Mouse (Mus musculus) hindbrain, postnatal 0 days (tissue): ENCODE results near the gene Cdca3. TPM values are rescaled to one million over a fixed set of nuclear protein-coding genes. Genes with fewer than 3 reads are reported as not detected.

Experiments
- ATAC-seq: fragments of 200-750 bp; cut with Nextera tagmentation; 2 replicates; pipeline ENCODE4 v1.8.0; 2017; ENCODE audit warnings: mild to moderate bottlenecking, moderate TSS enrichment, moderate library complexity
- DNase-seq: peaks from one replicate; pipeline ENCODE4 v3.0.0-alpha.2; 2015; ENCODE audit warnings: low spot score
- H3K27ac ChIP-seq: fragments of 300-500 bp; sonication (generic); 2 replicates; pipeline ENCODE4 v1.5.1; 2014; ENCODE audit warnings: mild to moderate bottlenecking
- H3K27me3 ChIP-seq: fragments of 300-500 bp; sonication (generic); 2 replicates; pipeline ENCODE4 v1.6.1; 2014; ENCODE audit warnings: low read length, mixed read lengths; ENCODE audit not compliant: insufficient read depth
- H3K36me3 ChIP-seq: fragments of 300-500 bp; sonication (generic); 2 replicates; pipeline ENCODE4 v1.6.1; 2014; ENCODE audit warnings: low read length, mixed read lengths; ENCODE audit not compliant: insufficient read depth
- H3K4me1 ChIP-seq: fragments of 300-500 bp; sonication (generic); 2 replicates; pipeline ENCODE4 v1.6.1; 2014; ENCODE audit warnings: antibody characterized with exemption, low read length, mixed read lengths; ENCODE audit not compliant: insufficient read depth
- H3K4me2 ChIP-seq: fragments of 300-500 bp; sonication (generic); 2 replicates; pipeline ENCODE4 v1.6.1; 2014; ENCODE audit warnings: low read depth, mild to moderate bottlenecking, low read length, moderate library complexity, mixed read lengths
- H3K4me3 ChIP-seq: fragments of 300-500 bp; sonication (generic); 2 replicates; pipeline ENCODE4 v1.5.1; 2014; ENCODE audit warnings: low read length
- H3K9ac ChIP-seq: fragments of 300-500 bp; sonication (generic); replicated peaks from 2 replicates; pipeline ENCODE4 v1.6.1; 2014; ENCODE audit warnings: mild to moderate bottlenecking, low read length, moderate library complexity, mixed read lengths
- H3K9me3 ChIP-seq: fragments of 300-500 bp; sonication (generic); 2 replicates; pipeline ENCODE4 v1.6.1; 2016; ENCODE audit warnings: low read length, mixed read lengths
- CTCF ChIP-seq: IDR thresholded peaks from 2 replicates; pipeline ENCODE4 v1.5.1; 2016; ENCODE audit warnings: antibody characterized with exemption, control low read depth, low read depth
- WGBS: fragments of 180-500 bp; shearing (Covaris S2); extraction: QIAGEN DNeasy Blood & Tissue Kit; methylation state at CpG from one replicate; pipeline ENCODE4 v1.1.7; 2014; 5-methylcytosine and 5-hydroxymethylcytosine counted together
- polyA plus RNA-seq: library from polyadenylated mRNA; unstranded; fragments of >200 nt; fragmentation: Nextera tagmentation; extraction: Ambion mirVana; gene quantifications from 2 replicates; pipeline ENCODE4 v1.2.1, GENCODE M21; 2015
- total RNA-seq: library from RNA; depleted of rRNA; stranded (reverse); fragments of >200 nt; gene quantifications from 2 replicates; pipeline ENCODE4 v1.2.3, GENCODE M21; 2014

The Cdca3 gene
- total and polyA plus RNA-seq, 2 experiments from 2014 or later: 39.9 to 40.9 TPM

- Histone ChIP-seq H3K36me3 (no peaks in the 10 kb centered on the region), H3K27ac (no peak overlapping the region), H3K9ac (no peak overlapping the region), H3K4me2 (no peak overlapping the region), H3K9me3 (no peaks in the 10 kb centered on the region), H3K4me3 (no peak overlapping the region), H3K4me1 (peaks cover 6% of the 10 kb centered on the region), H3K27me3 (no peaks in the 10 kb centered on the region)
- DNase-seq (no peak), ATAC-seq (no peak)
- WGBS: 87% methylated on average over 3 of the region's 3 CpGs
- no peak for TF ChIP-seq CTCF
Measured at GRCm38 (mm10) chr6:124804341-124804740, 25.0 kb upstream of the Cdca3 start.

DNA sequence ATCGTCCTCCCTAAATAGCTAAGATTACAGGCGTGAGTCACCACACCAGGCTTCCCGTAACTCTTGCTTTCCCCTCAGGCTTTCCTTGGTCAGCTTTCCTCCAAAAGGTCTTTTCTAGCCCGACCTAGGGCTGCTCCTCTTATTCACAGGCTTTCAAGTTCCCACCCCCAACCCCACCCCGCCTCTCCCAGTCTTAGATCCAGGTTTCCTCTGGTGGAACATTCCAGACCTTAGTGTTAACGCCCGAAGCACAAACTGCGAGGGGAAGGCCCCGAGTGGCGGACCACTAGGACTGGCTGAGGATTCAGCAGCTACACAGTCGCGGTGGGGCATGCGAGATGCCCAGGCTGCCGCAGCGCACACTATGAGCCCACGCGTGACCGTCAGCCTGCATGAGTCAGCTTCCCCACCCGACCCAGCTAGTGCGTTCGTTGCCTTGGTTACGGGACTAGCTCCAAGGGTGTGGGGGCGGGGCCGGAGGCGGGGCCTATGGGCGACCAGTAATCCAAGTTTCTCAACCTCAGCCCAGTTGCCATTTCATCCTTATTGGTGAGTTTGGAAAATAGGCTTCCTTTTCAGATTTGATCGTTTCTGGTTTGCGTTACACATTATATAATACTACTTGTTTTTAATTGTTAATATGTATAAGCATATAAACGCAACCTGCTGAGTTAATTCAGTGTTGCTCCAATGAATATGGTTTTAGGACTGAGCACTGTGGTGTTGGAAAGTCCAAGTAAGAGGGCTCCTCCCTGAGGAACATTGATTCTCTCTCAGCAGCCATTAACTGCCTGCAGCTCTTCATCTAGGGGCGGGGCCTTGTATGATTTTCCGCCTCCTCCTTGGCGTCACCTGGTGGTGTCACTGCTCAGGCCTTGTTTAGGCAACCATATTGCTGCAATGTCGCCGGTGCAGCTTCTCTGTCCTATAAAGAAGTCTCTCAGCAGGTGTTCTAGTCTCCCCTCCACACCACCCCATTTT, 23.7 kb upstream of the Cdca3 start:
- TF ChIP-seq CTCF: peak; percentile 57
- Histone ChIP-seq H3K9ac (peak overlapping the region; percentile 54), H3K9me3 (no peaks in the 10 kb centered on the region), H3K4me2 (peak overlapping the region; percentile 69), H3K4me3 (peak overlapping the region; percentile 42), H3K4me1 (peaks cover 13% of the 10 kb centered on the region), H3K36me3 (no peaks in the 10 kb centered on the region), H3K27me3 (no peaks in the 10 kb centered on the region), H3K27ac (peak overlapping the region; percentile 90)
- ATAC-seq: peak; percentile 90
- DNase-seq: peak; percentile 98
- 2% methylated on average over 34 of the region's 34 CpGs for WGBS

DNA sequence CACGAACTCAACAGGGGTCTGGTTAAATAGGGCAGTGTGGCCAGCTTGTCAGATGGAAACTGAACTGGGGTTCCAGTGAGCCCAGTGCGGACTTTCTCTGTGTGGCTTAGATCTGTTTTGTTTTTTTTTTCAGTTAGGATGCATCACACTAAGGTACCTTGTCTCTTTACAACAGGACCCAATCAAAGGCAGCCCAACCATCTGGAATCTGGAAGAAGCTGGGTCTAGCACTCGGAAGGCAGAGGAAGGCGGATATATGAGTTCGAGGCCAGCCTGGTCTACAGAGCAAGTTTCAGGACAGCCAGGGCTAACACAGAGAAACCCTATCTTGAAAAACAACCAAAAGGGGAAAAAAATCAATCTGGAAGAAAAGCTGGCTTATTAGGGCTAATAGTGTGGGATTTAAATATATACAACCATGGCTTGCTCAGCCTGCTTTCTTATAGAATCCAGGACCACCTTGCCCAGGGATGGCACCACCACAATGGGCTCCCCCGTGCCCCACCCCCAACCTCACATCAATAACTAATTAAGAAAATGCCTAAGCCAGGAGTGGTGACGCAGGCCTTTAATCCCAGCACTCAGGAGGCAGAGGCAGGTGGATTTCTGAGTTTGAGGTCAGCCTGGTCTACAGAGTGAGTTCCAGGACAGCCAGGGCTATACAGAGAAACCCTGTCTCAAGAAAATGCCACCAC, 22.8 kb upstream of the Cdca3 start:
- H3K36me3 ChIP-seq: no peaks in the 10 kb centered on the region
- DNase-seq: no peak
- H3K27me3 ChIP-seq: no peaks in the 10 kb centered on the region
- H3K4me3 ChIP-seq: peak overlapping the region; percentile 42
- no peak for ATAC-seq
- 0 out of 2 replicates have a peak overlapping the region, but pooled peaks have one; percentile 54 for H3K9ac ChIP-seq
- WGBS: 75% methylated on average over 7 of the region's 7 CpGs
- no peaks in the 10 kb centered on the region for H3K9me3 ChIP-seq
- peak overlapping the region; percentile 69 for H3K4me2 ChIP-seq
- no peak for TF ChIP-seq CTCF
- H3K4me1 ChIP-seq: peaks cover 13% of the 10 kb centered on the region
- peak overlapping the region; percentile 90 for H3K27ac ChIP-seq

DNA sequence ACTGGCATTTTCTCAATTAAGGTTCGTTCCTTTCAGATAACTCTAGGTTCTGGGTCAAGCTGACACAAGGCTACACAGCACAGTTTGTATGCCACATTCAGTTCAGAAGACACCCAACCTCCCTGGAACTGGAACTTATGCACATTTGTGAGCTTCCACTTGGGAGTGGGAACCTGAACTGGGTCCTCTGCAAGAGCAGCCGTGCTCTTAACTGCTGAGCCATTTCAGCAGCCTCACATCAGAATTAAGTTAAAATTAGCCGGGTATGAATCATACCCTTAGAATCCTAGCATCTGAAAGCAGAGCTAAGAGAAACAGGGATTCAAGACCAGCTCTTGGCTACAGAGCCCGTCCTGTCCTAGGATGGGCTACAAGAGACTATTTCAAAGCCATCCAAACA, 22.0 kb upstream of the Cdca3 start:
- WGBS: 89% methylated on average over 4 of the region's 4 CpGs
- Histone ChIP-seq H3K9ac (no peak overlapping the region), H3K9me3 (no peaks in the 10 kb centered on the region), H3K27me3 (no peaks in the 10 kb centered on the region), H3K27ac (no peak overlapping the region), H3K4me3 (no peak overlapping the region), H3K36me3 (no peaks in the 10 kb centered on the region), H3K4me1 (peaks cover 15% of the 10 kb centered on the region), H3K4me2 (no peak overlapping the region)
- ATAC-seq (no peak), DNase-seq (no peak)
- no peak for TF ChIP-seq CTCF

- no peak for TF ChIP-seq CTCF
- peak overlapping the region; percentile 78 for H3K27ac ChIP-seq
Measured at GRCm38 (mm10) chr6:124807986-124808357, 21.4 kb upstream of the Cdca3 start.

GRCm38 (mm10) chr6:124808358-124809012, 20.9 kb upstream of the Cdca3 start, which contains the start of gene Spsb2:
TSS of gene Spsb2 (plus strand) at chr6:124808661.
- Histone ChIP-seq H3K36me3 (no peaks in the 10 kb centered on the region), H3K4me2 (peak within 1 kb of the TSS; percentile 97), H3K27me3 (no peaks in the 10 kb centered on the region), H3K4me1 (peaks cover 22% of the 10 kb centered on the region), H3K4me3 (peak within 1 kb of the TSS; percentile 51), H3K27ac (peak within 1 kb of the TSS; percentile 78), H3K9me3 (no peaks in the 10 kb centered on the region), H3K9ac (peak within 1 kb of the TSS; percentile 54)
- peak; percentile 36 for ATAC-seq
- DNase-seq: peak; percentile 75
- TF ChIP-seq CTCF: no peak
- WGBS: 5% methylated on average over 29 of the region's 29 CpGs

More at GRCm38 (mm10) chr6:124807986-124808357, 21.4 kb upstream of the Cdca3 start:
- peak overlapping the region; percentile 51 for H3K4me3 ChIP-seq
- no peak overlapping the region for H3K9ac ChIP-seq
- peak overlapping the region; percentile 97 for H3K4me2 ChIP-seq
- H3K27me3 ChIP-seq: no peaks in the 10 kb centered on the region
- H3K36me3 ChIP-seq: no peaks in the 10 kb centered on the region
- H3K9me3 ChIP-seq: no peaks in the 10 kb centered on the region
- WGBS: 83% methylated on average over 6 of the region's 6 CpGs
- DNase-seq (no peak), ATAC-seq (no peak)
- H3K4me1 ChIP-seq: peaks cover 21% of the 10 kb centered on the region
